Mouse (Mus musculus) MEL (cell line): ENCODE data around the gene Syt11. TPM values are rescaled to one million over a fixed set of nuclear protein-coding genes. Genes with fewer than 3 reads are reported as not detected.

ENCODE experiments used
- DNase-seq: peaks from one replicate; pipeline ENCODE4 v3.0.0; 2011; ENCODE audit warnings: low read depth, low spot score
- H3K27ac ChIP-seq: 2 replicates; pipeline ENCODE4 v1.5.1; 2012; ENCODE audit warnings: low read depth, mild to moderate bottlenecking, control low read depth, low read length, moderate library complexity; ENCODE audit not compliant: control insufficient read depth
- H3K27me3 ChIP-seq, 2 experiments: fragments of 150-350 bp in 1 of 2; sonication (generic) in 1 of 2; 2 replicates each; pipeline ENCODE4 v1.6.1; 2012; ENCODE audit warnings: low read length in 2 of 2, mild to moderate bottlenecking in 2 of 2, improper control_type of control experiment in 1 of 2, moderate library complexity in 1 of 2; ENCODE audit not compliant: insufficient read depth in 2 of 2, control insufficient read depth in 1 of 2
- H3K36me3 ChIP-seq, 2 experiments: 2 replicates each; pipeline ENCODE4 v1.6.1; 2012 to 2014; ENCODE audit warnings: low read length in 2 of 2, improper control_type of control experiment in 1 of 2, inconsistent platforms in 1 of 2, mild to moderate bottlenecking in 1 of 2; ENCODE audit not compliant: insufficient read depth in 2 of 2, control insufficient read depth in 1 of 2
- H3K4me1 ChIP-seq, 2 experiments: fragments of 150-350 bp in 1 of 2; sonication (generic) in 1 of 2; 2 replicates each; pipeline ENCODE4 v1.6.1; 2012; ENCODE audit warnings: low read length in 2 of 2, improper control_type of control experiment in 1 of 2, mild to moderate bottlenecking in 1 of 2; ENCODE audit not compliant: insufficient read depth in 2 of 2, control insufficient read depth in 1 of 2
- H3K4me3 ChIP-seq, 2 experiments: fragments of 150-350 bp in 1 of 2; sonication (generic) in 1 of 2; 2 replicates each; pipeline ENCODE4 v1.5.1; 2012; ENCODE audit warnings: low read depth in 2 of 2, low read length in 2 of 2, mild to moderate bottlenecking in 2 of 2, moderate library complexity in 2 of 2, control low read depth in 1 of 2, improper control_type of control experiment in 1 of 2; ENCODE audit not compliant: control insufficient read depth in 1 of 2, insufficient read depth in 1 of 2
- H3K79me2 ChIP-seq: 2 replicates; pipeline ENCODE4 v1.6.1; 2012; ENCODE audit warnings: mild to moderate bottlenecking, low read length, moderate library complexity; ENCODE audit not compliant: control insufficient read depth, poor library complexity, insufficient read depth
- H3K9ac ChIP-seq: 2 replicates; pipeline ENCODE4 v1.6.1; 2012; ENCODE audit warnings: low read depth, mild to moderate bottlenecking, control low read depth, low read length, moderate library complexity; ENCODE audit not compliant: control insufficient read depth, poor library complexity, severe bottlenecking
- H3K9me3 ChIP-seq: fragments of 150-350 bp; sonication (generic); replicated peaks from 2 replicates; pipeline ENCODE4 v1.6.1; 2012; ENCODE audit warnings: mild to moderate bottlenecking, low read length, improper control_type of control experiment, moderate library complexity; ENCODE audit not compliant: insufficient read depth
- BHLHE40 ChIP-seq: IDR thresholded peaks from 2 replicates; pipeline ENCODE4 v1.6.1; 2012; ENCODE audit warnings: low read depth, mild to moderate bottlenecking, inconsistent platforms, low read length, improper control_type of control experiment, borderline replicate concordance
- CHD2 ChIP-seq: IDR thresholded peaks from 2 replicates; pipeline ENCODE4 v1.6.1; 2011; ENCODE audit warnings: low read length, improper control_type of control experiment
- E2F4 ChIP-seq: IDR thresholded peaks from 2 replicates; pipeline ENCODE4 v1.6.1; 2011; ENCODE audit warnings: low read depth, low read length, improper control_type of control experiment, borderline replicate concordance
- ELF1 ChIP-seq: IDR thresholded peaks from 2 replicates; pipeline ENCODE4 v1.6.1; 2014; ENCODE audit warnings: low read depth, mild to moderate bottlenecking, inconsistent platforms, low read length, improper control_type of control experiment, moderate library complexity
- EP300 ChIP-seq, 2 experiments: IDR thresholded peaks; 2 replicates each; pipeline ENCODE4 v1.6.1; 2011; ENCODE audit warnings: improper control_type of control experiment in 2 of 2, low read length in 2 of 2, low read depth in 1 of 2, mild to moderate bottlenecking in 1 of 2
- ETS1 ChIP-seq: IDR thresholded peaks from 2 replicates; pipeline ENCODE4 v1.6.1; 2012; ENCODE audit warnings: low read depth, mild to moderate bottlenecking, inconsistent platforms, low read length, improper control_type of control experiment, moderate library complexity
- GABPA ChIP-seq: IDR thresholded peaks from 2 replicates; pipeline ENCODE4 v1.6.1; 2012; ENCODE audit warnings: low read depth, mild to moderate bottlenecking, inconsistent platforms, low read length, improper control_type of control experiment, moderate library complexity
- GATA1 ChIP-seq: IDR thresholded peaks from 2 replicates; pipeline ENCODE4 v1.6.1; 2011; ENCODE audit warnings: low read depth, low read length, improper control_type of control experiment
- KAT2A ChIP-seq: conservative IDR thresholded peaks from 2 replicates; pipeline ENCODE4 v1.6.1; 2012; ENCODE audit warnings: low read depth, low read length, improper control_type of control experiment, inconsistent platforms
- NELFE ChIP-seq: IDR thresholded peaks from 2 replicates; pipeline ENCODE4 v1.6.1; 2011; ENCODE audit warnings: low read depth, low read length, improper control_type of control experiment
- POLR2AphosphoS2 ChIP-seq: IDR thresholded peaks from 2 replicates; pipeline ENCODE4 v1.6.1; 2011; ENCODE audit warnings: low read length, improper control_type of control experiment
- RAD21 ChIP-seq: IDR thresholded peaks from 2 replicates; pipeline ENCODE4 v1.6.1; 2011; ENCODE audit warnings: mild to moderate bottlenecking, low read depth, low read length, improper control_type of control experiment
- RCOR1 ChIP-seq: IDR thresholded peaks from 2 replicates; pipeline ENCODE4 v1.6.1; 2012; ENCODE audit warnings: low read depth, mild to moderate bottlenecking, inconsistent platforms, low read length, improper control_type of control experiment
- SIN3A ChIP-seq: IDR thresholded peaks from 2 replicates; pipeline ENCODE4 v1.6.1; 2012; ENCODE audit warnings: low read length, improper control_type of control experiment, inconsistent platforms
- TAL1 ChIP-seq: IDR thresholded peaks from 2 replicates; pipeline ENCODE4 v1.6.1; 2012; ENCODE audit warnings: mild to moderate bottlenecking, inconsistent platforms, low read length, moderate library complexity, mixed read lengths
- USF1 ChIP-seq: IDR thresholded peaks from 2 replicates; pipeline ENCODE4 v1.6.1; 2014; ENCODE audit warnings: low read depth, mild to moderate bottlenecking, inconsistent platforms, low read length, improper control_type of control experiment, moderate library complexity
- polyA plus RNA-seq, 2 experiments: library from polyadenylated mRNA; stranded (reverse) in 1 of 2; unstranded in 1 of 2; fragments of >175 nt in 1 of 2; fragments of >200 nt in 1 of 2; gene quantifications; 2 replicates each; pipeline versions ENCODE4 v1.2.1 to v1.2.4; 2012; ENCODE audit warnings: low replicate concordance in 2 of 2, low read depth in 1 of 2; ENCODE audit not compliant: insufficient read length in 2 of 2, insufficient read depth in 1 of 2, missing spikeins in 1 of 2
- total RNA-seq: library from RNA; depleted of rRNA; stranded (reverse); fragments of 300-350 nt; gene quantifications from 2 replicates; pipeline ENCODE4 v1.2.3, GENCODE M21; 2012

Gene Syt11
- total and polyA plus RNA-seq, 3 experiments, result 0.19 to 1.4 TPM; not detected in 1

DNA sequence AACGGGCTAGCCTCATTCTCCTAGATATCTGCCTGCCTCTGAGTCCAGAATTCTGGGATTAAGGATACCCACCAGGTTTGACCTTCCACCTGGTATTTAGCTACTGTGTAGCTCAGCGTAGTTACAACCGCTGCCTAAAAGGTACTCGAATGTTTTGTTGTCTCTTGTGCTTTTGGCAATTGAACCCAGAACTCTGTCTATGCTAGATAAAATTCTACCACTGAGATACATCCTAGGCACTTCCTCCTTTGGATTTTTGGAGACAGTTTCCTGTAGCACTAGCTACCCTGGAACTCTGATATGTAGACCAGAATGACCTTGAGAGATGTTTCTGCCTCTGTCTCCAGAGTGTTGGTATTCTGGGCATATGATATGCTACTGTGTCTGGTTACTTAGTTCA lies 61.3 kb downstream of the Syt11 start:
- Histone ChIP-seq H3K4me1 (peaks cover 12 to 13% of the 10 kb centered on the region in 2 experiments), H3K9me3 (no peaks in the 10 kb centered on the region), H3K79me2 (peaks cover 8% of the 10 kb centered on the region; the same call in 1 of the 2 replicates), H3K27me3 (no peaks in the 10 kb centered on the region)
- peak; percentile 64 for DNase-seq
- TF ChIP-seq ETS1 (0 out of 2 replicates have a peak, but pooled peaks have one; percentile 7), POLR2AphosphoS2 (peak; percentile 59), EP300 (IDR thresholded peaks at IDR 0.05; ENCODE audit: low read depth in 1 of 2, low read length in 2 of 2) (peak; percentile 37 to 75; a peak in 3 of 4 replicates), GATA1 (peak; percentile 56; the same call in 1 of the 2 replicates), RCOR1 (peak; percentile 60; the same call in 1 of the 2 replicates), TAL1 (peak; percentile 64), GABPA (no peak), ELF1 (0 out of 2 replicates have a peak, but pooled peaks have one; percentile 25), RAD21 (no peak), SIN3A (no peak)
- TF ChIP-seq, all 39 proteins: peak for 7
- Histone ChIP-seq H3K36me3 (peaks cover 26 to 42% of the 10 kb centered on the region in 2 experiments), H3K4me3 (no peak overlapping the region), H3K27ac (no peak overlapping the region), H3K9ac (no peak overlapping the region)

DNA sequence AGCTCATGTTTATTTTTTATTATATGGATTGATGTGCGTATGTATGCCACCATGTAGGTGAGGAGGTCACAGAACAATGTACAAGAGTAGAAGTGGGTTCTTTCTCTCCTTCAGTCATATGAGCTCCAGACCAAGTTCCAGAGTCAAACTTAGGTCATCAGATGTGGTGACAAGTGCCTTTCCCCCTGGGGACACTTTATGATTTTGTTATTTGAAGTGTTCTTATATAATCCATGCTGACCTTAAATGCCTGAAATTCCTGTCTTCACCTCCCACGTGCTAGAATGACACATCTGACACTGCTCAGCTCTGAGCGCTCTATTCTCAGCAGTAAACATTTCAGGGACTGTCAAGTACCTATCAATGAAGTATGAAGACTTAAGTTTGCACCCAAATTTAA lies 73.7 kb downstream of the Syt11 start:
- Histone ChIP-seq H3K79me2 (peaks cover 6% of the 10 kb centered on the region), H3K4me3 (no peak overlapping the region), H3K27me3 (no peaks in the 10 kb centered on the region), H3K36me3 (peaks cover 0 to 81% of the 10 kb centered on the region in 2 experiments), H3K4me1 (no peaks in the 10 kb centered on the region), H3K9me3 (no peaks in the 10 kb centered on the region), H3K27ac (no peak overlapping the region), H3K9ac (no peak overlapping the region)
- no peak for DNase-seq
- TF ChIP-seq EP300 (IDR thresholded peaks at IDR 0.05; ENCODE audit: low read depth in 1 of 2, low read length in 2 of 2) (no peak), USF1 (no peak), E2F4 (no peak)

DNA sequence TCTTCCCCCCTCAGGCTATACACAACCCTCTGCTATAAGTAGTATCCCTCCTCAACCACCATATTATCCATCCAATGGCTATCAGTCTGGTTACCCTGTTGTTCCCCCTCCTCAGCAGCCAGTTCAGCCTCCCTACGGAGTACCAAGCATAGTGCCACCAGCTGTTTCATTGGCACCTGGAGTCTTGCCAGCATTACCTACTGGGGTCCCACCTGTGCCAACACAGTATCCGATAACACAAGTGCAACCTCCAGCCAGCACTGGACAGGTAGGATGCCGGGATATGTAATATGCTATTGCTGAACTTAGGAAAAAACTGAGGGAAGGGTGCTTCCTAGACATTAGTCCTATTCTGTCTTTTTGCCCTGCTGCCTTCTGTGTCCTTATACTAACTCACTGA lies 74.7 kb downstream of the Syt11 start:
- Histone ChIP-seq H3K9ac (no peak overlapping the region), H3K4me1 (no peaks in the 10 kb centered on the region), H3K9me3 (no peaks in the 10 kb centered on the region), H3K79me2 (peaks cover 5% of the 10 kb centered on the region), H3K4me3 (no peak overlapping the region), H3K27me3 (no peaks in the 10 kb centered on the region), H3K36me3 (peaks cover 0 to 81% of the 10 kb centered on the region in 2 experiments), H3K27ac (no peak overlapping the region)
- no peak for TF ChIP-seq ETS1
- TF ChIP-seq BHLHE40, result no peak
- no peak for TF ChIP-seq KAT2A
- no peak for TF ChIP-seq CHD2
- no peak for TF ChIP-seq NELFE
- DNase-seq, result no peak
